Mouse (Mus musculus) testis, adult 2 months (tissue): ENCODE results near the gene Txndc9.

ENCODE experiments used
- CTCF ChIP-seq: fragments of 200-500 bp; IDR thresholded peaks from 2 replicates; pipeline ENCODE4 v1.5.1; 2012; ENCODE audit warnings: low read depth, mild to moderate bottlenecking, inconsistent platforms, low read length, moderate library complexity; ENCODE audit not compliant: control insufficient read depth, insufficient read depth, insufficient replicate concordance
- POLR2A ChIP-seq: fragments of 200-500 bp; IDR thresholded peaks from 2 replicates; pipeline ENCODE4 v1.6.1; 2012; ENCODE audit warnings: low read depth, mild to moderate bottlenecking, inconsistent platforms, low read length, moderate library complexity; ENCODE audit not compliant: control insufficient read depth

DNA sequence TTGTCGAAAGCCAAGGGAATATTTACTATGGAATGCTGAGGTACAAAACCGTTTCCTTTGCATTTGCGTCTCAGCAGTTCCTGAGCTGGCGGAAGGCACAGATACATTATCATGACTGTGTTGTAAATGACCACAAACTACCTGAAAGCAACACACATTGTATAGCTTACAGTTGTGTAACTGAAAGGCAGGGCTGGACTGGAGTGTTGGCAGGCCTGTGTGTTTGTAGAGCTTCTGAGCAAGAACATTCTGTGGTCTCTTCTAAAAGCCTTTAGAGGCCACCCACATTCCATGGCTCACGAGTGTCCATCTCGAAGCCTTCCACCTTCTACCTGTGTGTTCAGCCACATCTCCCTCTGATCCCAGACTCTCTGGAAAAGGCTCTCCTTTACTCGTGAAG is 29.6 kb upstream of the Txndc9 start:
- no peak for TF ChIP-seq POLR2A
- no peak for TF ChIP-seq CTCF
